Mouse (Mus musculus) brown adipose tissue, adult 24 weeks (tissue): ENCODE results near the gene Kif6. TPM values are rescaled to one million over a fixed set of nuclear protein-coding genes. Genes with fewer than 3 reads are reported as not detected.

Experiments
- H3K27ac ChIP-seq: fragments of 200-500 bp; replicated peaks from 2 replicates; pipeline ENCODE4 v1.5.1; 2012; ENCODE audit warnings: low read depth, mild to moderate bottlenecking, low read length
- H3K4me1 ChIP-seq: fragments of 200-500 bp; 2 replicates; pipeline ENCODE4 v1.6.1; 2012; ENCODE audit warnings: low read length, mixed read lengths; ENCODE audit not compliant: control insufficient read depth, insufficient read depth, insufficient read length
- H3K4me3 ChIP-seq: fragments of 200-500 bp; 2 replicates; pipeline ENCODE4 v1.5.1; 2012; ENCODE audit warnings: low read depth, mild to moderate bottlenecking, low read length, moderate library complexity; ENCODE audit not compliant: insufficient read depth
- polyA plus RNA-seq: library from polyadenylated mRNA; stranded (reverse); fragments of >200 nt; gene quantifications from 2 replicates; pipeline ENCODE4 v1.2.4, GENCODE M21; 2012; ENCODE audit not compliant: missing spikeins, insufficient read depth, insufficient read length

Gene Kif6
- polyA plus RNA-seq, 1 experiment, result not detected

GRCm38 (mm10) chr17:49808712-49809343 is 193.9 kb downstream of the Kif6 start:
- H3K27ac ChIP-seq, result no peak overlapping the region
- H3K4me3 ChIP-seq, result no peak overlapping the region
- H3K4me1 ChIP-seq, result no peaks in the 10 kb centered on the region

GRCm38 (mm10) chr17:49813893-49814640 is 199.1 kb downstream of the Kif6 start:
- Histone ChIP-seq H3K4me1 (no peaks in the 10 kb centered on the region), H3K4me3 (no peak overlapping the region), H3K27ac (no peak overlapping the region)

- Histone ChIP-seq H3K4me3 (no peak overlapping the region), H3K4me1 (no peaks in the 10 kb centered on the region), H3K27ac (no peak overlapping the region)
These were observed 201.2 kb downstream of the Kif6 start for GRCm38 (mm10) chr17:49816067-49816565.

- Histone ChIP-seq H3K27ac (no peak overlapping the region), H3K4me3 (no peak overlapping the region), H3K4me1 (no peaks in the 10 kb centered on the region)
These were observed 201.8 kb downstream of the Kif6 start for GRCm38 (mm10) chr17:49816703-49817102.

GRCm38 (mm10) chr17:49820203-49820602 is 205.3 kb downstream of the Kif6 start:
- Histone ChIP-seq H3K4me3 (no peak overlapping the region), H3K27ac (no peak overlapping the region), H3K4me1 (no peaks in the 10 kb centered on the region)

GRCm38 (mm10) chr17:49824142-49824840 is 209.4 kb downstream of the Kif6 start:
- Histone ChIP-seq H3K4me1 (no peaks in the 10 kb centered on the region), H3K27ac (no peak overlapping the region), H3K4me3 (no peak overlapping the region)

- Histone ChIP-seq H3K4me3 (no peak overlapping the region), H3K4me1 (no peaks in the 10 kb centered on the region), H3K27ac (no peak overlapping the region)
These were observed 210.0 kb downstream of the Kif6 start for GRCm38 (mm10) chr17:49824841-49825450.

GRCm38 (mm10) chr17:49825831-49826230 is 210.9 kb downstream of the Kif6 start:
- Histone ChIP-seq H3K4me3 (no peak overlapping the region), H3K27ac (no peak overlapping the region), H3K4me1 (no peaks in the 10 kb centered on the region)

GRCm38 (mm10) chr17:49831745-49832144 is 216.8 kb downstream of the Kif6 start:
- H3K27ac ChIP-seq, result no peak overlapping the region
- no peaks in the 10 kb centered on the region for H3K4me1 ChIP-seq
- no peak overlapping the region for H3K4me3 ChIP-seq

GRCm38 (mm10) chr17:49834044-49834545 is 219.2 kb downstream of the Kif6 start:
- H3K27ac ChIP-seq, result no peak overlapping the region
- H3K4me3 ChIP-seq, result no peak overlapping the region
- no peaks in the 10 kb centered on the region for H3K4me1 ChIP-seq

- no peak overlapping the region for H3K27ac ChIP-seq
- no peaks in the 10 kb centered on the region for H3K4me1 ChIP-seq
- no peak overlapping the region for H3K4me3 ChIP-seq
These were observed 222.5 kb downstream of the Kif6 start for GRCm38 (mm10) chr17:49837417-49837816.

- H3K4me1 ChIP-seq, result no peaks in the 10 kb centered on the region
- H3K27ac ChIP-seq, result no peak overlapping the region
These were observed 224.3 kb downstream of the Kif6 start for GRCm38 (mm10) chr17:49839243-49839642.

GRCm38 (mm10) chr17:49851210-49851609 is 236.3 kb downstream of the Kif6 start:
- H3K4me1 ChIP-seq, result no peaks in the 10 kb centered on the region
- no peak overlapping the region for H3K4me3 ChIP-seq
- H3K27ac ChIP-seq, result no peak overlapping the region

More at GRCm38 (mm10) chr17:49839243-49839642, 224.3 kb downstream of the Kif6 start:
- H3K4me3 ChIP-seq, result no peak overlapping the region

GRCm38 (mm10) chr17:49852183-49852582 is 237.2 kb downstream of the Kif6 start:
- H3K4me3 ChIP-seq, result no peak overlapping the region
- no peak overlapping the region for H3K27ac ChIP-seq
- no peaks in the 10 kb centered on the region for H3K4me1 ChIP-seq

- no peak overlapping the region for H3K4me3 ChIP-seq
- H3K4me1 ChIP-seq, result no peaks in the 10 kb centered on the region
- no peak overlapping the region for H3K27ac ChIP-seq
These were observed 240.8 kb downstream of the Kif6 start for GRCm38 (mm10) chr17:49855785-49856184.
